Mouse (Mus musculus) CH12.LX (cell line): Measurements from ENCODE around the gene Slc7a11. TPM values are rescaled to one million over a fixed set of nuclear protein-coding genes. Genes with fewer than 3 reads are reported as not detected.

Experiments used
- DNase-seq: peaks from one replicate; pipeline ENCODE4 v3.0.0-alpha.2; 2013; ENCODE audit errors: extremely low read depth
- H3K27ac ChIP-seq: 2 replicates; pipeline ENCODE4 v1.5.1; 2012; ENCODE audit warnings: low read depth, mild to moderate bottlenecking, control low read depth, moderate library complexity; ENCODE audit not compliant: insufficient read depth
- H3K27me3 ChIP-seq: replicated peaks from 2 replicates; pipeline ENCODE3; 2012; ENCODE audit warnings: inconsistent platforms
- H3K36me3 ChIP-seq, 2 experiments: replicated peaks in 1 of 2; 2 replicates each; pipeline versions ENCODE3 to v1.6.1; 2012; ENCODE audit warnings: inconsistent platforms in 1 of 2, low read length in 1 of 2, mild to moderate bottlenecking in 1 of 2, mixed read lengths in 1 of 2, moderate library complexity in 1 of 2; ENCODE audit not compliant: control insufficient read depth in 1 of 2, insufficient read depth in 1 of 2
- H3K4me1 ChIP-seq, 2 experiments: 2 replicates each; pipeline ENCODE4 v1.6.1; 2012; ENCODE audit warnings: inconsistent platforms in 1 of 2, moderate library complexity in 1 of 2; ENCODE audit not compliant: insufficient read depth in 2 of 2, control insufficient read depth in 1 of 2
- H3K4me2 ChIP-seq: 2 replicates; pipeline ENCODE4 v1.6.1; 2012; ENCODE audit warnings: low read depth, mild to moderate bottlenecking, control low read depth; ENCODE audit not compliant: poor library complexity, insufficient read depth, severe bottlenecking
- H3K4me3 ChIP-seq, 3 experiments: fragments of 150-350 bp in 1 of 3; sonication (generic) in 1 of 3; replicated peaks in 1 of 3; 2 replicates each; pipeline versions ENCODE3 to v1.5.1; 2011 to 2012; ENCODE audit warnings: low read depth in 2 of 3, low read length in 2 of 3, mild to moderate bottlenecking in 2 of 3, moderate library complexity in 2 of 3, control low read depth in 1 of 3, improper control_type of control experiment in 1 of 3, inconsistent platforms in 1 of 3, mixed read lengths in 1 of 3; ENCODE audit not compliant: poor library complexity in 1 of 3
- H3K79me2 ChIP-seq: replicated peaks from 2 replicates; pipeline ENCODE4 v1.6.1; 2012; ENCODE audit warnings: mild to moderate bottlenecking, moderate library complexity; ENCODE audit not compliant: control insufficient read depth, poor library complexity, insufficient read depth, severe bottlenecking; ENCODE audit errors: extremely low read depth
- H3K9ac ChIP-seq: 2 replicates; pipeline ENCODE4 v1.6.1; 2012; ENCODE audit warnings: low read depth, mild to moderate bottlenecking, control low read depth, moderate library complexity; ENCODE audit not compliant: insufficient read depth
- H3K9me3 ChIP-seq: replicated peaks from 2 replicates; pipeline ENCODE3; 2012; ENCODE audit warnings: low read length, inconsistent platforms, mixed read lengths
- CHD1 ChIP-seq: IDR thresholded peaks from 2 replicates; pipeline ENCODE4 v1.6.1; 2012; ENCODE audit warnings: low read depth, low read length, improper control_type of control experiment, inconsistent platforms
- ELF1 ChIP-seq: IDR thresholded peaks from 2 replicates; pipeline ENCODE4 v1.6.1; 2014; ENCODE audit warnings: low read depth, mild to moderate bottlenecking, inconsistent platforms, low read length, improper control_type of control experiment
- EP300 ChIP-seq: IDR thresholded peaks from 2 replicates; pipeline ENCODE4 v1.6.1; 2011; ENCODE audit warnings: low read length, improper control_type of control experiment
- GABPA ChIP-seq: IDR thresholded peaks from 2 replicates; pipeline ENCODE4 v1.6.1; 2012; ENCODE audit warnings: low read depth, low read length, improper control_type of control experiment, inconsistent platforms; ENCODE audit not compliant: insufficient replicate concordance
- JUN ChIP-seq: IDR thresholded peaks from 2 replicates; pipeline ENCODE4 v1.6.1; 2011; ENCODE audit warnings: low read depth, mild to moderate bottlenecking, low read length, improper control_type of control experiment, moderate library complexity; ENCODE audit not compliant: insufficient read depth
- JUND ChIP-seq: conservative IDR thresholded peaks from 2 replicates; pipeline ENCODE4 v1.6.1; 2011; ENCODE audit warnings: low read depth, low read length, improper control_type of control experiment
- MAFK ChIP-seq: IDR thresholded peaks from 2 replicates; pipeline ENCODE4 v1.6.1; 2011; ENCODE audit warnings: low read length, improper control_type of control experiment; ENCODE audit not compliant: insufficient replicate concordance
- MAX ChIP-seq: IDR thresholded peaks from 2 replicates; pipeline ENCODE4 v1.6.1; 2011; ENCODE audit warnings: low read length, improper control_type of control experiment
- MAZ ChIP-seq: IDR thresholded peaks from 2 replicates; pipeline ENCODE4 v1.6.1; 2012; ENCODE audit warnings: low read depth, mild to moderate bottlenecking, inconsistent platforms, low read length, improper control_type of control experiment, moderate library complexity
- MEF2A ChIP-seq: IDR thresholded peaks from 2 replicates; pipeline ENCODE4 v1.6.1; 2014; ENCODE audit warnings: low read depth, mild to moderate bottlenecking, inconsistent platforms, low read length, improper control_type of control experiment, borderline replicate concordance
- NELFE ChIP-seq: IDR thresholded peaks from 2 replicates; pipeline ENCODE4 v1.6.1; 2011; ENCODE audit warnings: low read depth, low read length, improper control_type of control experiment
- NRF1 ChIP-seq: IDR thresholded peaks from 2 replicates; pipeline ENCODE4 v1.6.1; 2014; ENCODE audit warnings: low read depth, mild to moderate bottlenecking, inconsistent platforms, low read length, improper control_type of control experiment, moderate library complexity
- PAX5 ChIP-seq: IDR thresholded peaks from 2 replicates; pipeline ENCODE4 v1.6.1; 2012; ENCODE audit warnings: low read length, inconsistent platforms, mixed read lengths
- POLR2A ChIP-seq: IDR thresholded peaks from 2 replicates; pipeline ENCODE4 v1.6.1; 2011; ENCODE audit warnings: low read depth, mild to moderate bottlenecking, improper control_type of control experiment, low read length
- RAD21 ChIP-seq: IDR thresholded peaks from 2 replicates; pipeline ENCODE4 v1.6.1; 2011; ENCODE audit warnings: low read depth, mild to moderate bottlenecking, low read length, improper control_type of control experiment, moderate library complexity
- RCOR1 ChIP-seq: conservative IDR thresholded peaks from 2 replicates; pipeline ENCODE4 v1.6.1; 2012; ENCODE audit warnings: low read depth, mild to moderate bottlenecking, inconsistent platforms, low read length, improper control_type of control experiment
- SIN3A ChIP-seq: IDR thresholded peaks from 2 replicates; pipeline ENCODE4 v1.6.1; 2012; ENCODE audit warnings: low read length, improper control_type of control experiment, inconsistent platforms
- SMC3 ChIP-seq: IDR thresholded peaks from 2 replicates; pipeline ENCODE4 v1.6.1; 2011; ENCODE audit warnings: low read depth, low read length, improper control_type of control experiment
- TBP ChIP-seq: conservative IDR thresholded peaks from 2 replicates; pipeline ENCODE4 v1.6.1; 2011; ENCODE audit warnings: low read depth, low read length, improper control_type of control experiment
- TCF12 ChIP-seq: IDR thresholded peaks from 2 replicates; pipeline ENCODE4 v1.6.1; 2014; ENCODE audit warnings: low read depth, mild to moderate bottlenecking, inconsistent platforms, low read length, improper control_type of control experiment
- UBTF ChIP-seq: IDR thresholded peaks from 2 replicates; pipeline ENCODE4 v1.6.1; 2012; ENCODE audit warnings: low read depth, mild to moderate bottlenecking, inconsistent platforms, low read length, improper control_type of control experiment, moderate library complexity
- USF1 ChIP-seq: IDR thresholded peaks from 2 replicates; pipeline ENCODE4 v1.6.1; 2014; ENCODE audit warnings: low read depth, mild to moderate bottlenecking, inconsistent platforms, low read length, improper control_type of control experiment
- USF2 ChIP-seq: conservative IDR thresholded peaks from 2 replicates; pipeline ENCODE4 v1.6.1; 2011; ENCODE audit warnings: low read depth, low read length, improper control_type of control experiment
- ZC3H11A ChIP-seq: IDR thresholded peaks from 2 replicates; pipeline ENCODE4 v1.6.1; 2012; ENCODE audit warnings: low read depth, mild to moderate bottlenecking, inconsistent platforms, low read length, improper control_type of control experiment
- ZKSCAN1 ChIP-seq: IDR thresholded peaks from 2 replicates; pipeline ENCODE4 v1.6.1; 2012; ENCODE audit warnings: low read depth, inconsistent platforms, low read length, improper control_type of control experiment, borderline replicate concordance
- ZMIZ1 ChIP-seq: IDR thresholded peaks from 2 replicates; pipeline ENCODE4 v1.6.1; 2012; ENCODE audit warnings: low read depth, mild to moderate bottlenecking, inconsistent platforms, low read length, improper control_type of control experiment
- dilution Hi-C: fragments of 300-500 bp; cut with MboI; formaldehyde crosslinking; loops from 2 replicates; pipeline ENCODE4 v1.14.3; 2020; ENCODE audit warnings: low sequenced_read_pairs; ENCODE audit not compliant: extremely low pct_unique_long_range_greater_than_20kb, extremely low pct_ligation_motif_present
- in situ Hi-C: fragments of 300-500 bp; cut with MboI; formaldehyde crosslinking; loops from 3 replicates; pipeline ENCODE4 v1.14.3; 2019; ENCODE audit warnings: low sequenced_read_pairs, low pct_ligation_motif_present, low pct_unique_long_range_greater_than_20kb, mixed read lengths
- polyA plus RNA-seq: library from polyadenylated mRNA; unstranded; fragments of >175 nt; gene quantifications from 2 replicates; pipeline ENCODE4 v1.2.1, GENCODE M21; 2012; ENCODE audit warnings: low read depth; ENCODE audit not compliant: insufficient read length
- total RNA-seq, 2 experiments: library from RNA; depleted of rRNA; stranded (reverse); fragments of 300-350 nt in 1 of 2; fragments of >200 nt in 1 of 2; gene quantifications; 2 replicates each; pipeline ENCODE4 v1.2.3; 2012 to 2014

Slc7a11 gene
- total and polyA plus RNA-seq, 3 experiments, result 0.13 to 0.37 TPM; not detected in 1

DNA sequence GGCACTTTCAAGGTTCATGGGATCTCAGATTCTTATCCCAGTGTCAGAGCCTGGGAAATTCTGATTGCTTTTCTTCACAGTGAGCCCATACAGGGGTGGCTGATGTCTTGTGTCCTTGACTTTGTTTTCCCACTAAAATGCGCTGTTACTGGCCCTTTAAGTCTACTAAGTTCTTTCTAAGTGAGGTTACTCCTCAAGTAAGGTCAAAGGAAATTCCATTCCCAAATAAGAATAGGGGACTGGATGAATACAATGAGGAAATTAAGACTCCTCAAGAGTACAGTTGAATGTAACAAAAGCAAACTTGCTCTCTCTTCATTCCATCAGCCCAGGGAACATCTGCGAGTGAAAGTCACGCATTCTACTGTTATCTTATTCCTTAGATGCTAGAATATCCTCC, 24.3 kb downstream of the Slc7a11 start:
- H3K27me3 ChIP-seq, result no peaks in the 10 kb centered on the region
- dilution Hi-C loops, result no loop called here
- no peaks in the 10 kb centered on the region for H3K36me3 ChIP-seq
- H3K79me2 ChIP-seq, result no peaks in the 10 kb centered on the region
- H3K4me3 ChIP-seq, result no peak overlapping the region
- no peak for DNase-seq
- H3K9me3 ChIP-seq, result peaks cover 33% of the 10 kb centered on the region
- no peak overlapping the region for H3K4me2 ChIP-seq
- H3K9ac ChIP-seq, result no peak overlapping the region
- no peaks in the 10 kb centered on the region for H3K4me1 ChIP-seq
- in situ Hi-C loops, result no loop called here
- no peak for TF ChIP-seq MEF2A
- TF ChIP-seq JUN, result no peak
- TF ChIP-seq UBTF, result no peak
- no peak for TF ChIP-seq TBP
- TF ChIP-seq MAFK, result no peak
- no peak for TF ChIP-seq NELFE
- TF ChIP-seq POLR2A, result no peak
- TF ChIP-seq RCOR1, result no peak
- TF ChIP-seq TCF12, result no peak
- no peak for TF ChIP-seq NRF1
- no peak for TF ChIP-seq ZKSCAN1
- TF ChIP-seq MAX, result no peak
- no peak for TF ChIP-seq SMC3
- no peak for TF ChIP-seq JUND
- no peak for TF ChIP-seq ZC3H11A
- no peak for TF ChIP-seq PAX5
- no peak for TF ChIP-seq CHD1
- no peak for TF ChIP-seq ELF1
- no peak for TF ChIP-seq USF1
- TF ChIP-seq RAD21, result no peak
- no peak overlapping the region for H3K27ac ChIP-seq

DNA sequence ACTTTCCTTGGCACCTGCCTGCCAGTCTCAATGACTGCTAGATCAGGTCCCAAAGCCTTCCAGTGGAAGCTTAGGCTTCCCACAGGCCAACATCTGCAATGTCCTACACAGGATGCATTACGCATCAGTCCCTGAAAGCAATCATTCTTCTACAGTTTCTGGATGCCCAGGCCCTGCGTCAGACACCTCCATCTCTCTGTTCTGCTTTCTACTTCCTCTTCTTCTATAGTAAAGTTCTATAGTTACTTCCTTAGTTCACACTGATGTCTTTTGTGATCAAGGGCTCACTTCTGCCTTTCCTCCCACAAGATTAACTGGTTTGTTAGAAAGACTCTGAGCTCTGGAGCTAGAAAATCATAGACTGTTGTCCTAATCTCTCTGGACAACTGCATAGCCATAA, 36.6 kb downstream of the Slc7a11 start:
- Histone ChIP-seq H3K79me2 (no peaks in the 10 kb centered on the region), H3K27ac (no peak overlapping the region), H3K9ac (no peak overlapping the region), H3K9me3 (peaks cover 38% of the 10 kb centered on the region), H3K4me2 (no peak overlapping the region), H3K36me3 (no peaks in the 10 kb centered on the region), H3K27me3 (no peaks in the 10 kb centered on the region), H3K4me1 (no peaks in the 10 kb centered on the region), H3K4me3 (no peak overlapping the region)
- in situ Hi-C loops, result no loop called here
- no peak for DNase-seq
- TF ChIP-seq EP300 (no peak), UBTF (no peak), MAZ (no peak), USF2 (no peak), POLR2A (no peak), SIN3A (no peak), RAD21 (no peak), TCF12 (no peak), MEF2A (no peak), NELFE (no peak), ZMIZ1 (no peak), GABPA (no peak)
- dilution Hi-C loops, result no loop called here
